Mouse (Mus musculus) C3H10T1/2 (cell line): Measurements from ENCODE around the gene Parp3. TPM values are rescaled to one million over a fixed set of nuclear protein-coding genes. Genes with fewer than 3 reads are reported as not detected.

Experiments
- polyA plus RNA-seq, 2 experiments: library from polyadenylated mRNA; unstranded; fragments of >200 nt; fragmentation: generic; extraction: Trizol; gene quantifications; one replicate each; pipeline ENCODE4 v1.2.1; 2012; ENCODE audit warnings: missing spikeins in 2 of 2

The Parp3 gene
- polyA plus RNA-seq, result 10 to 100 TPM in 1 of 2 experiments, 1 to 10 TPM in 1; 9.7 to 44.0 TPM

DNA sequence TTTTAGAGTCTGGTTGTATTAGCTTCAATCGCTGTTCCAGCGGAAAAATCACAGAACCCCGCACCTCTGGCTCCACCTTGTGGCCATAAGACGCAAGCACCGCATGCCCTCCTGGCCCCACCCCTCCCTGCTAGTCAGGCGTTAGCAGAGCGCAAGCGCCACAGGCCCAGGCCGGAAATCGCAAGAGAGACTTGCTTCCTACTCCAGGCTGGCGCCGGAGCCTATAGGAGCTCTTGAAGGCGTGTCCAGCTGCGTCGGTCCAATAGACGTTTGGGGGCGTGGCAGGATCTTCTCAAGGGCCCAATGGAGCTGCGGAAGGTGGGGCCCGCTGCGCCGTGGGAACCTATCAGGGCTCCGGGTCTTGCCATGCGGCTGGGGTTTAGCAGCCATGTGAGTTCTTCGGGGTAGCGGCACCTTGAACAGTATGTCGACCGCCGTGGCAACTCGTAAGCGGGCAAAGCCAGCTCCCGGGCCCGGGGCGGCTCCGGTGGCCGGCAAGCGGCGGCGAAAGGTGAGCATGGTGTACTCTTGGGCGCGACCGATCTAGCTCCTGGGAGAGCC, at the start of gene Parp3:
TSS of gene Parp3 (minus strand) at position 26 of the 561 bp plus-strand sequence.

DNA sequence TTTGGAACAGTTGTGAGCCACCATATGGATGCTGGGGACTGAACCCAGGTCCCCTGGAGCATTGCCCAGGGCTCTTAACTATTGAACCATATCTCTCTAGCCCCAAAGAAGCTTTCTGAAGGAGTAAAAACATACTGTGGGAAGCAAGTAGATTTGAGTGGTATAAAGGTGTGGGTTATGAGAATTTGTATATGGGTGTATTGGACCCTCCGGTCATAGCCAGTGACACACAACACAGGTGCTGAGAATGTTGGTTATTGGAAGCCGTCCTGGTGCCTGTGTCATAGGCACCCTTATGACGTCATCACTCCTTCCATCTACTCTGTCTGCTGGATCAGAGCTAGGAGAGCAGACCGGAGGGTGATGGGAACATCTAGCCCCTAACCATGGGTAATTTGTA, 37.5 kb upstream of the Parp3 start, which contains the start of gene Iqcf5:
TSS of gene Iqcf5 (plus strand) at position 301 of the 400 bp plus-strand sequence.

DNA sequence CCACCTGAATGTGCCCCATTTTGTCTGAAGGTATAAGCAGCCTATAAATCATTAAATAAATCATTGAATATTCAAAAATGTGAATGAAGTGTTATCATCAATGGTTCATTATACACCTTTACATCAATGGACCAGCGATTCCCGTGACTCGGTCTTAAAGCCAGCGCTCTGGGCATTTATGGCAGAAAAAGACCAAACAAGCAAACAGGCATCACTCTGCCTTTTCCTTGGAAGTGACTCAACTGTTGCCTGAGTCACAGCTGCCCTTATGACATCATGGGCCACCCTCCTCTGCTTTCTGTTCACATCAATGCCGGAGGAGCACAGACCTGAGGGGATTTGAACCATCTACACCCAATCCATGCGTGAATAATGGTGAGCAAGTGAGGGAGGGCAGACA, 22.9 kb upstream of the Parp3 start, which contains the start of gene Iqcf1:
TSS of gene Iqcf1 (plus strand) at position 301 of the 400 bp plus-strand sequence.

DNA sequence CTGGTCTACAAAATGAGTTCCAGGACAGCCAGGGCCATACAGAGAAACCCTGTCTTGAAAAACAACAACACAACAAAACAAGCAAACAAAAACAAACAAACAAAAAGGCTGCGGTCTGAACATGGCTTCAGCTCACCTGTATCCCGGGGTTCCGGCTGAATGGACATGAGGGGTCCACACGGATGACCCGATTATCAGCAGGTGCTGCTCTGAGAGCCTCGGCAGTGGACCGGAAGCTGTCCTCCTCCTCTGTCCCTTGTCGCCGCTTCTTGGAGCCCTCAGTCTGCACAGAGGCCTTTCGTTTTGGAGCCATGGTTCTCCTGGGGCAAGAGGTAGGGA, 1.1 kb downstream of the Parp3 start, which contains the start of gene Rrp9:
TSS of gene Rrp9 (plus strand) at position 301 of the 339 bp plus-strand sequence.

DNA sequence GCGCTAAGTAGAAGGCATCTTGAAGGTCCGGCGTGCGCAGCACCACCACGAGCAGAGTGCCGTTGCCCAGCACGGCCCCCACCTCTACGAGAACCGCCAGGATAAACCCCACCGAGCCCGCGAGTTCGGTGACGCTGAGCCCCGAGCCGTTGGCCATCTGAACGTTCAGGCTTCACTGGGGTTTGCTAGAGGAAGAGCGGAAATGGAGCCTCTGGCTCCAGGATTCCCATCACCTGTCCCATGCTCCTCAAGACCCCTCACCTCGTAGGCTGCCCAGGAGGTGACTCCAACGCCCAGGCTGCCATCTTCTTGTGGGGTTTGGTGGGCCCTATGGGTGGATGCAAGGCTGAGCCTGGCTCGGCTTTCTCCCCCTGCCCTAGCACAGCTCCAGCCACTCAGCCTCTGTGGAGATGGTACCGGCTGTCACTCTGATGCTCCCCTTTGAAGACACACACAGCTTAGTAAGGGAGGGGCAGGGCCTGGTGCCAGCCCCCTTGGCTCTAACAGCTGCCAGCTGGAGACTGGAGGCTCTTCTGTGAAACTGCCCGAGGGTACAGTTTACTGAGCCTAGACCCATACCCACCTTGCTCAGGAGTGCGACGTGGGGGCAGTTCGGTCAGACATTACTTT, 11.1 kb downstream of the Parp3 start, which contains the start of gene Gpr62:
TSS of gene Gpr62 (minus strand) at position 368 of the 630 bp plus-strand sequence.

DNA sequence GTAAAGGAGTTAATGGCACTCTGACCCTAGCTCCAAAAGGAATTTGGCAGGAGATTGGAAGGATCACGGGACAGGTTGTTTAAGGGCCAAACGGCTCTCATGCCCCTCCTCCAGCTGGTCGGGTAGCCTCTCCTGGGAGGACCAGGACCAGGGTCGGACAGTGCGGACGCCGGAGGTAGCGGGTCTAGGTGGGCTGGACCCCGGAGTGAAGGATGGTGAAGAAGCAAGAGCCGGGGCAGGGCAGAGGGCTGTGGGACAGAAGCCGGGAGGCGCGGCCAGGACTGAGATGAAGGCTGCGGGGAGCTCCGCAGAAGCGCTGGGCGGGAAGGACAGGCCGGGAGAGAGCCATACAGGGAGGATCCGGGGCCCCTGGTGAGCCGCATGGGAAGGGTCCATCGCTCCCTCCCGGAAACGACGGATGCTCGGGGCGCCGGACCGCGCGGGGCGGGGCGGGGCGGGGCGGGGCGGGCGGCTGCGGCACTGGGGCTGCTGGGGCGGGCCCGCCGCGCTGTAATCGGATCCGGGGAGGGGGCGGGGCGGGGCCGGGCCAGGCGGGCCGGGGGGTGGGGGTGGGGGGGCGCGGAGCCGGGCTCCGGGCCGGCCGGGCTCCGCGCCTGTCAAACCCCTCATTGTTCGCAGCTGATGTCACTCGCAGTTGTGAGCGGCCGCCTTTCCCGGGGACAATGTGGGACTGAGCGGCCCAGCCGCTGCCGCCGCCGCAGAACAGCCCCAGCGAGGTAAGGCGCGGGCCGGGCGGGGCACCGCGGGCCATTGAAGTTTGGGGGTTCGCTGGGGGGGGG, 23.3 kb downstream of the Parp3 start, which contains the start of gene Pcbp4:
TSS of gene Pcbp4 (plus strand) at position 21 of the 800 bp plus-strand sequence.

DNA sequence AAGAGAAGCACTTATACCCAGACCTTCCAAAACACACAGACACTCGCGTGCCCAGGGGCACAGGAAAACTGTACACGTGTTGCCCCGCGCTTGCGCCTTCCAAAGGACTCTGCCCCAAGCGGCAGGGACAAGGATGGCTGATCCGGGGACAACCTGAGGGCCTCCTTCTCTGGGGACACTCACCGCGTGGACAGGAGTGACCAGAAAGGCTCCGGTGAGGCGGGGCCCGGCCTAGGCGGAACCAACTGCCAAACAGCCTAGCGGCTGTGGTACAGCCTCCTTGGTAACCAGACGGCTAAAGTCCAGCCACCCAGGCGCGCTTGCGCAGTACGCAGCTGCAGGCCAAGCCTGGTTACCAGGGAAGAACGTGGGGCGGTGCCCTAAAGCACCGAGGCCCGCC, 29.4 kb downstream of the Parp3 start, which contains the start of the genes Abhd14b and Abhd14a:
TSS of gene Abhd14b (plus strand) at position 112 of the 400 bp plus-strand sequence.
TSS of gene Abhd14a (minus strand) at position 331 of the 400 bp plus-strand sequence.

DNA sequence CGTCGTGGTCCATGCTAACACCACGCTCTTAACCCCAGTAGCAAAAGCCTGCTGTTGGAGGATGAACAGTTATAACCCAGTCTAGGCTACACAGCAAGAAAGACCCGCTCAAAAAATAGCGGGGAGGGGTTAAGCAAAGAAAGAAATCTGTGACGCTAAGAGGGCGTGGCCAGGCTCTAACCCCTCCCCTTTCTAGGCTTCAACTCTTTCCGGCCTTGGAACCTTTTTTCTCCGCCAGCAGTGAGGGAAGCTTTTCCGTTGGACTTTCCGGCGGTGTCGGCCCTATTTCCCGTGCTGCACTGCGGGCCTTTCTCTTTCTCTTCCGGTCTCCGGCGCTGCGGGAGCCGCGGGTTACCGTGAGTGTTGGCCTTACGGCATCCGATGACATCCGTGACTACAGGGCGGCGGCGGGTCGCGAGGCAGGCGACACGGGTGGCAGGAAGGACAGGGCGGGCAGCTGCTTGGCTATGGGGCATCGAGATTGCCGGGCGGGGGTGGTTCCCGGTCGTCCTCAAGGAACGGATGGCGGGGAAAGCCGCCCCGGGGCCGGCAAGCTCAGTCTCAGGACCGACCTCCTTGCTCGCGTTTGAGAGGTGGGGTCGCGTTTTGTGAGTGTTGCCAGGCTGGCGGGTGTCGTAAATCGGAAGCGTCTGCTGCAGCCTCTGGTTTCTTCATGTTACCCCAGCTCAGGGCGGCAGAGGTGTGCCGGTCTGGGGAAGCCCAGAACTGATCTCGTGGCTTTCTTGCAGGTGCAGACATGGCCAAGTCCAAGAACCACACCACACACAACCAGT, 47.3 kb downstream of the Parp3 start, which contains the start of gene Rpl29:
TSS of gene Rpl29 (plus strand) at position 234 of the 794 bp plus-strand sequence.

Other genes with a start within 250 kb of the Parp3 start
- gene Alas1, start 228.3 kb downstream of the Parp3 start, polyA plus RNA-seq, result 10 to 100 TPM; 17.3 to 67.5 TPM
- 10 to 100 TPM; 16.9 to 35.1 TPM for gene Poc1a, start 195.9 kb downstream of the Parp3 start, polyA plus RNA-seq
- gene Dusp7, start 108.3 kb downstream of the Parp3 start, polyA plus RNA-seq, result 10 to 100 TPM in 1 of 2 experiments, 1 to 10 TPM in 1; 2.0 to 12.1 TPM
- 100 to 1,000 TPM in 1 of 2 experiments, 10 to 100 TPM in 1; 59.4 to 106 TPM for gene Rpl29, start 47.5 kb downstream of the Parp3 start, polyA plus RNA-seq
- 10 to 100 TPM; 20.4 to 31.4 TPM for gene Acy1, start 38.6 kb downstream of the Parp3 start, polyA plus RNA-seq
- gene Abhd14b, start 29.5 kb downstream of the Parp3 start, polyA plus RNA-seq, result 10 to 100 TPM; 25.4 to 55.1 TPM
- 10 to 100 TPM; 20.7 to 21.6 TPM for gene Abhd14a, start 29.3 kb downstream of the Parp3 start, polyA plus RNA-seq
- gene Pcbp4, start 23.7 kb downstream of the Parp3 start, polyA plus RNA-seq, result 100 to 1,000 TPM; 165 to 175 TPM
- under 1 TPM; 0.07 to 0.48 TPM for gene Gpr62, start 11.0 kb downstream of the Parp3 start, polyA plus RNA-seq
- gene Rrp9, start 986 bp downstream of the Parp3 start, polyA plus RNA-seq, result 10 to 100 TPM; 21.0 to 95.0 TPM
- gene Iqcf1, start 23.0 kb upstream of the Parp3 start, polyA plus RNA-seq, result under 1 TPM in 1 of 2 experiments, not detected in 1; 0.14 TPM
- under 1 TPM in 1 of 2 experiments, not detected in 1; 0.07 TPM for gene Iqcf5, start 37.6 kb upstream of the Parp3 start, polyA plus RNA-seq
- not detected for gene Iqcf3, start 84.7 kb upstream of the Parp3 start, polyA plus RNA-seq
- not detected for gene Iqcf4, start 94.0 kb upstream of the Parp3 start, polyA plus RNA-seq
- not detected for gene Iqcf6, start 149.6 kb upstream of the Parp3 start, polyA plus RNA-seq
- gene Grm2, start 179.1 kb upstream of the Parp3 start, polyA plus RNA-seq, result not detected
- 100 to 1,000 TPM; 117 to 130 TPM for gene Tex264, start 209.0 kb upstream of the Parp3 start, polyA plus RNA-seq